Mouse (Mus musculus) liver, postnatal 0 days (tissue): ENCODE measurements around the gene Apcs. TPM values are rescaled to one million over a fixed set of nuclear protein-coding genes. Genes with fewer than 3 reads are reported as not detected.

ENCODE experiments used
- ATAC-seq: fragments of 200-750 bp; cut with Nextera tagmentation; 2 replicates; pipeline ENCODE4 v1.8.0; 2017; ENCODE audit warnings: mild to moderate bottlenecking, moderate library complexity
- DNase-seq: peaks from one replicate; pipeline ENCODE4 v3.0.0-alpha.2; 2016
- H3K27ac ChIP-seq: fragments of 300-500 bp; sonication (generic); 2 replicates; pipeline ENCODE4 v1.5.1; 2014; ENCODE audit warnings: antibody characterized with exemption, moderate library complexity, mild to moderate bottlenecking, low read depth
- H3K27me3 ChIP-seq: fragments of 300-500 bp; sonication (generic); 2 replicates; pipeline ENCODE4 v1.6.1; 2014; ENCODE audit warnings: low read length, control low read depth, mixed read lengths; ENCODE audit not compliant: insufficient read depth
- H3K36me3 ChIP-seq: fragments of 300-500 bp; sonication (generic); replicated peaks from 2 replicates; pipeline ENCODE4 v1.6.1; 2014; ENCODE audit warnings: mild to moderate bottlenecking, control low read depth, low read length, moderate library complexity, mixed read lengths; ENCODE audit not compliant: insufficient read depth
- H3K4me1 ChIP-seq: fragments of 300-500 bp; sonication (generic); 2 replicates; pipeline ENCODE4 v1.6.1; 2014; ENCODE audit warnings: antibody characterized with exemption, mild to moderate bottlenecking, control low read depth; ENCODE audit not compliant: insufficient read depth
- H3K4me2 ChIP-seq: fragments of 300-500 bp; sonication (generic); 2 replicates; pipeline ENCODE4 v1.6.1; 2014; ENCODE audit warnings: low read depth, mild to moderate bottlenecking, low read length, moderate library complexity, mixed read lengths
- H3K4me3 ChIP-seq: fragments of 300-500 bp; sonication (generic); 2 replicates; pipeline ENCODE4 v1.5.1; 2014; ENCODE audit warnings: low read depth, low read length
- H3K9ac ChIP-seq: fragments of 300-500 bp; sonication (generic); replicated peaks from 2 replicates; pipeline ENCODE4 v1.6.1; 2014; ENCODE audit warnings: mild to moderate bottlenecking, moderate library complexity
- H3K9me3 ChIP-seq: fragments of 300-500 bp; sonication (generic); 2 replicates; pipeline ENCODE4 v1.6.1; 2016; ENCODE audit warnings: mild to moderate bottlenecking, control low read depth, low read length, mixed read lengths
- CTCF ChIP-seq: sonication (generic); IDR thresholded peaks from 2 replicates; pipeline ENCODE4 v1.5.1; 2016; ENCODE audit warnings: antibody characterized with exemption, low read depth
- EP300 ChIP-seq: IDR thresholded peaks from 2 replicates; pipeline ENCODE4 v1.6.1; 2016; ENCODE audit warnings: antibody characterized with exemption, low read depth, mild to moderate bottlenecking
- WGBS: fragments of 180-500 bp; shearing (Covaris S2); extraction: QIAGEN DNeasy Blood & Tissue Kit; methylation state at CpG from one replicate; pipeline ENCODE4 v1.1.7; 2014; ENCODE audit not compliant: insufficient replicate concordance; 5-methylcytosine and 5-hydroxymethylcytosine counted together
- polyA plus RNA-seq: library from polyadenylated mRNA; unstranded; fragments of >200 nt; fragmentation: Nextera tagmentation; extraction: Ambion mirVana; gene quantifications from 2 replicates; pipeline ENCODE4 v1.2.1, GENCODE M21; 2015

The Apcs gene
- polyA plus RNA-seq, 1 experiment from 2014 or later = 3,163 TPM

GRCm38 (mm10) chr1:172876675-172877074 lies 18.2 kb downstream of the Apcs start:
- no peak overlapping the region for H3K4me3 ChIP-seq
- ATAC-seq (no peak), DNase-seq (no peak)
- H3K4me2 ChIP-seq = no peak overlapping the region
- no peak for TF ChIP-seq CTCF
- no peak for TF ChIP-seq EP300
- no peak overlapping the region for H3K9ac ChIP-seq
- H3K27ac ChIP-seq = no peak overlapping the region
- no peaks in the 10 kb centered on the region for H3K4me1 ChIP-seq
- no peaks in the 10 kb centered on the region for H3K36me3 ChIP-seq
- no peaks in the 10 kb centered on the region for H3K27me3 ChIP-seq
- H3K9me3 ChIP-seq = no peaks in the 10 kb centered on the region
- WGBS = 76% methylated on average over 1 of the region's 1 CpGs

- no peak overlapping the region for H3K27ac ChIP-seq
- H3K4me3 ChIP-seq = no peak overlapping the region
- no peak overlapping the region for H3K9ac ChIP-seq
- TF ChIP-seq EP300 = no peak
- TF ChIP-seq CTCF = no peak
- no peak overlapping the region for H3K4me2 ChIP-seq
- H3K9me3 ChIP-seq = no peaks in the 10 kb centered on the region
- DNase-seq (no peak), ATAC-seq (no peak)
- no peaks in the 10 kb centered on the region for H3K36me3 ChIP-seq
- H3K4me1 ChIP-seq = no peaks in the 10 kb centered on the region
- WGBS = 72% methylated on average over 4 of the region's 4 CpGs
- no peaks in the 10 kb centered on the region for H3K27me3 ChIP-seq
These were observed 19.6 kb downstream of the Apcs start for GRCm38 (mm10) chr1:172875265-172875664.

DNA sequence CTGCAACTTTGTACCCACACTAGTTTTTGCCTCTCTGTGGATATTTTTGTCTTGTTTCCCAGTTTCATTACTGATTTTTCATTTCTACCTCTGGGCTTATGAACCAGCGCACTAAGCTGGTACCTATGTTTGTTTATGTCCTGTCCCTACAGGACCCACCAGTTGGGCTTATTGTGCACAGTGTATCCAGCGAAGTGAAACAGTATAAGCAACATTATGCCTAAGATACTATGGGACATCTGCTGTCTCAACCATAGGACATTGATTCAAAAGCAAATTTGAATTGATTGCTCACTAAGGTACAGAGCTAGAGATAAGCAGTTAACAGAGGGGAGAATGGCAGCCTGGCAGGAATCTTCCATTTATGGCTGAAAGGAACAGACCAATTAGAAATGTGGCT lies 46.7 kb downstream of the Apcs start:
- Histone ChIP-seq H3K9me3 (no peaks in the 10 kb centered on the region), H3K4me1 (no peaks in the 10 kb centered on the region), H3K27me3 (no peaks in the 10 kb centered on the region), H3K4me3 (no peak overlapping the region), H3K4me2 (no peak overlapping the region), H3K9ac (no peak overlapping the region), H3K36me3 (no peaks in the 10 kb centered on the region), H3K27ac (no peak overlapping the region)
- TF ChIP-seq EP300 (no peak), CTCF (no peak)
- ATAC-seq = no peak
- WGBS = 72% methylated on average over 2 of the region's 2 CpGs
- no peak for DNase-seq

- H3K4me2 ChIP-seq = no peak overlapping the region
- ATAC-seq = no peak
- TF ChIP-seq CTCF (no peak), EP300 (no peak)
- DNase-seq = no peak
- WGBS = 71% methylated on average over 2 of the region's 2 CpGs
- no peak overlapping the region for H3K9ac ChIP-seq
- no peaks in the 10 kb centered on the region for H3K9me3 ChIP-seq
- H3K27me3 ChIP-seq = no peaks in the 10 kb centered on the region
- H3K27ac ChIP-seq = no peak overlapping the region
- no peak overlapping the region for H3K4me3 ChIP-seq
- H3K4me1 ChIP-seq = no peaks in the 10 kb centered on the region
- no peaks in the 10 kb centered on the region for H3K36me3 ChIP-seq
These were observed 47.6 kb downstream of the Apcs start for GRCm38 (mm10) chr1:172847044-172847761.

Other genes with a start within 250 kb of the Apcs start
- 340 and 343 TPM in 2 replicates for gene Crp, start 197.0 kb downstream of the Apcs start, polyA plus RNA-seq
- gene Olfr16, start 55.4 kb upstream of the Apcs start, polyA plus RNA-seq = 0.12 and 0.16 TPM in 2 replicates
- gene Olfr1408, start 242.3 kb upstream of the Apcs start, polyA plus RNA-seq = not detected in 2 replicates